Mouse (Mus musculus) megakaryocyte, embryonic 14.5 days (primary cell): ENCODE measurements around the gene Tyrobp.

Experiments
- FLI1 ChIP-seq: IDR thresholded peaks from 2 replicates; pipeline ENCODE4 v1.6.1; 2012; ENCODE audit warnings: low read length, inconsistent platforms, mixed read lengths
- GATA1 ChIP-seq: IDR thresholded peaks from 3 replicates; pipeline ENCODE4 v1.6.1; 2012; ENCODE audit warnings: mixed read lengths, low read length, inconsistent platforms, borderline replicate concordance

- TF ChIP-seq GATA1 (no peak), FLI1 (no peak)
Measured at GRCm38 (mm10) chr7:30453327-30453726, 39.8 kb downstream of the Tyrobp start.
